Mouse (Mus musculus) small intestine, adult 2 months (tissue): Measurements from ENCODE around the gene Eif1.

Source experiments
- CTCF ChIP-seq: fragments of 200-500 bp; IDR thresholded peaks from 2 replicates; pipeline ENCODE4 v1.5.1; 2012; ENCODE audit warnings: low read depth, mild to moderate bottlenecking, control low read depth, inconsistent platforms, low read length, moderate library complexity, mixed read lengths; ENCODE audit not compliant: insufficient replicate concordance, insufficient read length; ENCODE audit errors: extremely low read depth
- POLR2A ChIP-seq: fragments of 200-500 bp; IDR thresholded peaks from 2 replicates; pipeline ENCODE4 v1.6.1; 2012; ENCODE audit warnings: low read depth, mild to moderate bottlenecking, control low read depth, inconsistent platforms, low read length, moderate library complexity

GRCm38 (mm10) chr11:100292884-100293283 is 26.8 kb upstream of the Eif1 start:
- no peak for TF ChIP-seq POLR2A
- TF ChIP-seq CTCF = no peak
